Mouse (Mus musculus): Measurements from ENCODE around the gene Gh. TPM values are rescaled to one million over a fixed set of nuclear protein-coding genes. Genes with fewer than 3 reads are reported as not detected.

Gene Gh
- total RNA-seq, 2 experiments from 2014 or later, result not detected

Other genes with a start within 250 kb of the Gh start
- 10 to 100 TPM; 38.8 to 42.5 TPM for gene Taco1, start 235.8 kb downstream of the Gh start, total RNA-seq (2021)
- gene Map3k3, start 217.3 kb downstream of the Gh start, total RNA-seq (2021), result 10 to 100 TPM; 22.1 to 22.7 TPM
- not detected for gene Gm10840, start 141.0 kb downstream of the Gh start, total RNA-seq (2021)
- 1 to 10 TPM; 5.9 to 8.6 TPM for gene Limd2, start 141.0 kb downstream of the Gh start, total RNA-seq (2021)
- gene Strada, start 99.7 kb downstream of the Gh start, total RNA-seq (2021), result 10 to 100 TPM; 13.0 to 15.3 TPM
- gene Ccdc47, start 85.5 kb downstream of the Gh start, total RNA-seq (2021), result 10 to 100 TPM; 62.1 to 69.8 TPM
- 10 to 100 TPM; 22.5 to 24.8 TPM for gene Ddx42, start 84.9 kb downstream of the Gh start, total RNA-seq (2021)
- gene Ftsj3, start 45.8 kb downstream of the Gh start, total RNA-seq (2021), result 10 to 100 TPM; 22.0 to 25.0 TPM
- gene Psmc5, start 45.7 kb downstream of the Gh start, total RNA-seq (2021), result 100 to 1,000 TPM; 133 to 137 TPM
- 10 to 100 TPM; 20.3 to 22.6 TPM for gene Smarcd2, start 28.9 kb downstream of the Gh start, total RNA-seq (2021)
- gene Tcam1, start 25.2 kb downstream of the Gh start, total RNA-seq (2021), result under 1 TPM; 0.07 to 0.12 TPM
- gene Cd79b, start 12.9 kb upstream of the Gh start, total RNA-seq (2021), result 1 to 10 TPM; 1.0 to 1.1 TPM
- gene Scn4a, start 51.4 kb upstream of the Gh start, total RNA-seq (2021), result 100 to 1,000 TPM; 178 to 181 TPM
- gene Prr29, start 63.6 kb upstream of the Gh start, total RNA-seq (2021), result 10 to 100 TPM; 11.8 to 13.1 TPM
- 10 to 100 TPM; 11.7 to 12.2 TPM for gene Icam2, start 86.2 kb upstream of the Gh start, total RNA-seq (2021)
- 1 to 10 TPM; 4.9 to 5.9 TPM for gene Ern1, start 186.0 kb upstream of the Gh start, total RNA-seq (2021)

Data from gastrocnemius, postnatal 14 days (tissue).